Mouse (Mus musculus): ENCODE results near the gene Fbxo40. TPM values are rescaled to one million over a fixed set of nuclear protein-coding genes. Genes with fewer than 3 reads are reported as not detected.

The Fbxo40 gene
- polyA plus RNA-seq, 1 experiment from 2014 or later: 0.03 TPM

DNA sequence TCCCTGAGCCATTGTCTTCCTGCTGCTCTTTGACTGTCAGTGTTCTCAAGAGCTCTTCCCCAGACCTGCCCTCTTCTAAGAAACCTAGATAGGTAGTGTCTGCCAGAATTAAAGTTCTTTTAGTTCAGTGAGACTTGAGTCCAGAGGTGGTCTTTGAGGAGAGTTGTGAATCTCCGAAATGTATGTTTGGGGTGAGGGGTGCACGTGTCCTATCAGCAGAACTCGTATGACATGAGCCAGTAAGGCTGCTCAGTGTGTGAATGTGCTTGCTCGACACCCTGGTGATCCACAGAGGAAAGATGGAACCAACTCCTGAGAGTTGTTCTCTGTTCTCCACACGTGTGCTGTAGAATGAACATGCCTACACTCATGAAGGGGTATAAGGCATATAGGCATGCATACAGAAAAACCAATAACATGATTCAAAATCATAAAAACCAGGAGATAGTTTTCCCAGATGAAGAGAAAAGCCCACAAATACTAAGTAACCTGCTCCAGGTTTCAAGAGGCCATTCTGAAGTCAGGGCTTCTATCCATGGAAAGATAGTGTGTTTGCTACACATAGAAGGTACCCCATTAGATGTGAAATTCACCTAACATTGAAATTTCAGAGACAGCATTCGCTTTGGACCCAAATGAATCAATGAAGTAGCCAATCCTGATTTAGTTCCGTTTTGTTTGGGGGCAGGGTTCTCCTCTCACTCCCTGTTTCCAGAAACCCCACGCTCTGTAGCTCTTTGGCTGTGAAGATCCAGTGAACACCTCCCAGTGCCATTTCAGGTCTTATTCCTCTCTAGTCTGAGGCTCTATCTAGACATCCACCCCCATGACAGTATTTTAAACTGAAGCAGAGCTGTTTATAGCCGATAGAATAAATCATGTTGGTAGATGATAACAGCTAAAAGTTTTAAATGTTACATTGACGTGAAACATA lies 63.5 kb downstream of the Fbxo40 start:
- H3K27ac ChIP-seq (ENCODE audit: low read depth, low read length): no peak overlapping the region
- WGBS: 89% methylated on average over 10 of the region's 10 CpGs
- H3K4me3 ChIP-seq (ENCODE audit: low read depth, low read length): no peak overlapping the region
- H3K27me3 ChIP-seq (replicated peaks; ENCODE audit: control insufficient read depth, insufficient read depth, low read length): no peaks in the 10 kb centered on the region
- H3K4me1 ChIP-seq (replicated peaks; ENCODE audit: control insufficient read depth, insufficient read depth, low read length): no peaks in the 10 kb centered on the region
- no peak for TF ChIP-seq CTCF (IDR thresholded peaks at IDR 0.05; ENCODE audit: low read depth)
- no peaks in the 10 kb centered on the region for H3K9me3 ChIP-seq (ENCODE audit: control insufficient read depth)
- ATAC-seq: no peak
- H3K4me2 ChIP-seq (replicated peaks; ENCODE audit: low read depth): no peak overlapping the region
- no peak overlapping the region for H3K9ac ChIP-seq (ENCODE audit: low read depth, low read length)
- H3K36me3 ChIP-seq (ENCODE audit: control insufficient read depth, insufficient read depth): peaks cover 92% of the 10 kb centered on the region

DNA sequence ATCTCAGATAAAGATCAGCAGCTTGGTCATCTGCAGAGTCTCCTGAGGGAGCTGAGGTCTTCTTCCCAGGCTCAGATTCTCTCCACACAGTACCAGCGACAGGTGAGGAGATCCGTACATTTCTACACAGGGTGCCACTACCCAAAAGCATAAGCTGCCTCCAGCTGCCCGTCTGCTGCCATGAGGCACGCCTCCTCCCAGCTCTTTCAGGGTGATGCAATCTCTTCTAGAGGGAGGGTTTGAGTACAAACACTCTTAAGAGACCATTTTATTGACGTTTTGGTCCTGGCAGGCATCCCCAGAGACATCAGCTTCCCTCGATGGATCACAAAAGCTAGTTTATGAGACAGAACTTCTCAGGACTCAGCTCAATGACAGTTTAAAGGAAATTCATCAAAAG lies 64.5 kb downstream of the Fbxo40 start:
- H3K4me2 ChIP-seq (replicated peaks; ENCODE audit: low read depth): no peak overlapping the region
- H3K36me3 ChIP-seq (ENCODE audit: control insufficient read depth, insufficient read depth): peaks cover 89% of the 10 kb centered on the region
- WGBS: 67% methylated on average over 6 of the region's 6 CpGs
- no peak for TF ChIP-seq CTCF (IDR thresholded peaks at IDR 0.05; ENCODE audit: low read depth)
- H3K27me3 ChIP-seq (replicated peaks; ENCODE audit: control insufficient read depth, insufficient read depth, low read length): no peaks in the 10 kb centered on the region
- H3K27ac ChIP-seq (ENCODE audit: low read depth, low read length): no peak overlapping the region
- H3K9ac ChIP-seq (ENCODE audit: low read depth, low read length): no peak overlapping the region
- no peak overlapping the region for H3K4me3 ChIP-seq (ENCODE audit: low read depth, low read length)
- H3K4me1 ChIP-seq (replicated peaks; ENCODE audit: control insufficient read depth, insufficient read depth, low read length): no peaks in the 10 kb centered on the region
- no peak for ATAC-seq
- H3K9me3 ChIP-seq (ENCODE audit: control insufficient read depth): no peaks in the 10 kb centered on the region

GRCm38 (mm10) chr16:36925351-36925750 lies 64.9 kb downstream of the Fbxo40 start:
- Histone ChIP-seq H3K4me3 (ENCODE audit: low read depth, low read length) (no peak overlapping the region), H3K9ac (ENCODE audit: low read depth, low read length) (no peak overlapping the region), H3K9me3 (ENCODE audit: control insufficient read depth) (no peaks in the 10 kb centered on the region), H3K27me3 (replicated peaks; ENCODE audit: control insufficient read depth, insufficient read depth, low read length) (no peaks in the 10 kb centered on the region), H3K4me1 (replicated peaks; ENCODE audit: control insufficient read depth, insufficient read depth, low read length) (no peaks in the 10 kb centered on the region), H3K4me2 (replicated peaks; ENCODE audit: low read depth) (no peak overlapping the region), H3K27ac (ENCODE audit: low read depth, low read length) (no peak overlapping the region), H3K36me3 (ENCODE audit: control insufficient read depth, insufficient read depth) (peaks cover 89% of the 10 kb centered on the region)
- ATAC-seq: no peak
- WGBS: 87% methylated on average over 6 of the region's 6 CpGs
- no peak for TF ChIP-seq CTCF (IDR thresholded peaks at IDR 0.05; ENCODE audit: low read depth)

DNA sequence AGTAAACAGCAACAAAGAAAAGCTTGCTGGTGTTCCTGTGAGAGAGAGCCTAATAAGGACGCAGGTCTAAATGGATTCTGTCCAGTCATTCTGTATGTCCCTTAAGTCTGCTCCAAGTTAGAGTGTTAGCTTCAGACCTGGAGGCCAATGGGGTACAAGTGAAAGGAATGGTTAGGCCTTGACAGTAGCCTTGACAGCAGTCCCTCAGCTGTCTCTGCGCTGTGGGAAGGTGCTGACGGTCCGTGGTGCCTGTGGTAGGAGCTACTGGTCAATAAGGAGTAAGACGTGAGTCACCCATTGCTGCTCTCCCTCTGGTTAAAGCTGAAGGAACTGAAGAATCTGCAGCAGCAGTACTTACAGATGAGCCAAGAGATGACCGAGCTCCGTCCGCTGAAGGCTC lies 66.0 kb downstream of the Fbxo40 start:
- no peak overlapping the region for H3K9ac ChIP-seq (ENCODE audit: low read depth, low read length)
- H3K27me3 ChIP-seq (replicated peaks; ENCODE audit: control insufficient read depth, insufficient read depth, low read length): no peaks in the 10 kb centered on the region
- 93% methylated on average over 8 of the region's 8 CpGs for WGBS
- no peak overlapping the region for H3K4me2 ChIP-seq (replicated peaks; ENCODE audit: low read depth)
- H3K4me3 ChIP-seq (ENCODE audit: low read depth, low read length): no peak overlapping the region
- no peaks in the 10 kb centered on the region for H3K4me1 ChIP-seq (replicated peaks; ENCODE audit: control insufficient read depth, insufficient read depth, low read length)
- H3K9me3 ChIP-seq (ENCODE audit: control insufficient read depth): no peaks in the 10 kb centered on the region
- peaks cover 88% of the 10 kb centered on the region for H3K36me3 ChIP-seq (ENCODE audit: control insufficient read depth, insufficient read depth)
- H3K27ac ChIP-seq (ENCODE audit: low read depth, low read length): no peak overlapping the region
- ATAC-seq: no peak
- TF ChIP-seq CTCF (IDR thresholded peaks at IDR 0.05; ENCODE audit: low read depth): no peak

GRCm38 (mm10) chr16:36921980-36922379 lies 68.3 kb downstream of the Fbxo40 start:
- TF ChIP-seq CTCF (IDR thresholded peaks at IDR 0.05; ENCODE audit: low read depth): no peak
- Histone ChIP-seq H3K27me3 (replicated peaks; ENCODE audit: control insufficient read depth, insufficient read depth, low read length) (no peaks in the 10 kb centered on the region), H3K4me3 (ENCODE audit: low read depth, low read length) (no peak overlapping the region), H3K9me3 (ENCODE audit: control insufficient read depth) (no peaks in the 10 kb centered on the region), H3K27ac (ENCODE audit: low read depth, low read length) (no peak overlapping the region), H3K4me2 (replicated peaks; ENCODE audit: low read depth) (no peak overlapping the region), H3K36me3 (ENCODE audit: control insufficient read depth, insufficient read depth) (peaks cover 85% of the 10 kb centered on the region), H3K9ac (ENCODE audit: low read depth, low read length) (no peak overlapping the region), H3K4me1 (replicated peaks; ENCODE audit: control insufficient read depth, insufficient read depth, low read length) (no peaks in the 10 kb centered on the region)
- 88% methylated on average over 6 of the region's 6 CpGs for WGBS
- no peak for ATAC-seq

DNA sequence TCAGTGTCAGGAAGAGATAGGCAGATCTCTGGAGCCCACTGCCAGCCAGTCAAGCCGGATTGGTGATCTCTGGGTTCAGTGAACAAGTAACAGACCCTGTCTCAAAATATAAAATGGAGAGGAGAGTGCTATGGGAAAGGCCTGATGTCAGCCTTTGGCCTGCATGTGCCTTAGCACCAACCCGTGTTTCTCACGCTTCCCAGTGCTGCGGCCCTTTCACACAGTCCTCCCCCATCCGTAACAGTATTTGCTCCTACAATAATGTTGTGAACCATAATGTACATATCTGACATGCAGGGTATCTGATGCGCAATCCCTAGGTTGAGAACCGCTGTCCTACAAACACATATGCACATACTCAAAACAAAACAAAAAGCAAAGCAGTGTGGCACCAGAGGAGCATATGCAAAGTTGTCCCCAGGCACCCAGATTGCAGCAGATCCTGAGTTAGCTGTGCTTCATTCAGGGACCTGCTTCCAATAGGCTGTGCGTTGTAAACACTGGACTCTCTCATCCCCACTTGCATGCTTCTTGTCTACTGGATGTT lies 69.1 kb downstream of the Fbxo40 start:
- H3K9me3 ChIP-seq (ENCODE audit: control insufficient read depth): no peaks in the 10 kb centered on the region
- H3K36me3 ChIP-seq (ENCODE audit: control insufficient read depth, insufficient read depth): peaks cover 83% of the 10 kb centered on the region
- no peak overlapping the region for H3K27ac ChIP-seq (ENCODE audit: low read depth, low read length)
- ATAC-seq: no peak
- H3K4me3 ChIP-seq (ENCODE audit: low read depth, low read length): no peak overlapping the region
- H3K4me1 ChIP-seq (replicated peaks; ENCODE audit: control insufficient read depth, insufficient read depth, low read length): no peaks in the 10 kb centered on the region
- no peak for TF ChIP-seq CTCF (IDR thresholded peaks at IDR 0.05; ENCODE audit: low read depth)
- no peak overlapping the region for H3K9ac ChIP-seq (ENCODE audit: low read depth, low read length)
- no peaks in the 10 kb centered on the region for H3K27me3 ChIP-seq (replicated peaks; ENCODE audit: control insufficient read depth, insufficient read depth, low read length)
- H3K4me2 ChIP-seq (replicated peaks; ENCODE audit: low read depth): no peak overlapping the region
- 93% methylated on average over 8 of the region's 8 CpGs for WGBS
